Mouse (Mus musculus) heart, embryonic 10.5 days (tissue): ENCODE data around the gene Wdr95. TPM values are rescaled to one million over a fixed set of nuclear protein-coding genes. Genes with fewer than 3 reads are reported as not detected.
"Not testable (repeated sequence)": the region's sequence is repeated elsewhere in the genome, so short reads cannot be mapped to it uniquely, and the experiment has no call there.

Source experiments
- DNase-seq: peaks from one replicate; pipeline ENCODE4 v3.0.0-alpha.2; 2017; ENCODE audit warnings: low spot score
- H3K27ac ChIP-seq: fragments of 300-500 bp; sonication (generic); 2 replicates; pipeline ENCODE4 v1.5.1; 2016; ENCODE audit warnings: mild to moderate bottlenecking
- H3K27me3 ChIP-seq: fragments of 300-500 bp; sonication (generic); 2 replicates; pipeline ENCODE4 v1.6.1; 2016; ENCODE audit warnings: mild to moderate bottlenecking; ENCODE audit not compliant: poor library complexity, insufficient read depth, severe bottlenecking
- H3K36me3 ChIP-seq: fragments of 300-500 bp; sonication (generic); 2 replicates; pipeline ENCODE4 v1.6.1; 2016; ENCODE audit warnings: mild to moderate bottlenecking, moderate library complexity
- H3K4me1 ChIP-seq: fragments of 300-500 bp; sonication (generic); 2 replicates; pipeline ENCODE4 v1.6.1; 2016; ENCODE audit warnings: mild to moderate bottlenecking
- H3K4me3 ChIP-seq: fragments of 300-500 bp; sonication (generic); 2 replicates; pipeline ENCODE4 v1.5.1; 2016; ENCODE audit warnings: mild to moderate bottlenecking, moderate library complexity
- H3K9me3 ChIP-seq: fragments of 300-500 bp; sonication (generic); 2 replicates; pipeline ENCODE4 v1.6.1; 2016; ENCODE audit warnings: mild to moderate bottlenecking, moderate library complexity
- WGBS: fragments of 180-500 bp; shearing (Covaris S2); methylation state at CpG from one replicate; pipeline ENCODE4 v1.1.7; 2016; 5-methylcytosine and 5-hydroxymethylcytosine counted together
- polyA plus RNA-seq: library from polyadenylated mRNA; unstranded; fragments of >200 nt; fragmentation: Nextera tagmentation; extraction: Ambion mirVana; gene quantifications from 2 replicates; pipeline ENCODE4 v1.2.1, GENCODE M21; 2016

Gene Wdr95
- polyA plus RNA-seq, 1 experiment from 2014 or later = not detected

- WGBS = 35% methylated on average over 6 of the region's 6 CpGs
- Histone ChIP-seq H3K36me3 (no peaks in the 10 kb centered on the region), H3K4me1 (peaks cover 50% of the 10 kb centered on the region), H3K27ac (no peak overlapping the region; the same call in 1 of the 2 replicates), H3K27me3 (peaks cover 18% of the 10 kb centered on the region; the same call in 1 of the 2 replicates), H3K9me3 (no peaks in the 10 kb centered on the region), H3K4me3 (peak overlapping the region; percentile 38)
- no peak for DNase-seq
Observed at GRCm38 (mm10) chr5:149525055-149525785, 3.3 kb upstream of the Wdr95 start.

GRCm38 (mm10) chr5:149526467-149526951 lies 2.0 kb upstream of the Wdr95 start:
- H3K27ac ChIP-seq = peak overlapping the region; percentile 44
- no peak for DNase-seq
- no peaks in the 10 kb centered on the region for H3K9me3 ChIP-seq
- no peak overlapping the region for H3K4me3 ChIP-seq
- peaks cover 15% of the 10 kb centered on the region; the same call in 1 of the 2 replicates for H3K27me3 ChIP-seq
- 45% methylated on average over 10 of the region's 10 CpGs for WGBS
- H3K36me3 ChIP-seq = no peaks in the 10 kb centered on the region
- H3K4me1 ChIP-seq = peaks cover 40% of the 10 kb centered on the region

DNA sequence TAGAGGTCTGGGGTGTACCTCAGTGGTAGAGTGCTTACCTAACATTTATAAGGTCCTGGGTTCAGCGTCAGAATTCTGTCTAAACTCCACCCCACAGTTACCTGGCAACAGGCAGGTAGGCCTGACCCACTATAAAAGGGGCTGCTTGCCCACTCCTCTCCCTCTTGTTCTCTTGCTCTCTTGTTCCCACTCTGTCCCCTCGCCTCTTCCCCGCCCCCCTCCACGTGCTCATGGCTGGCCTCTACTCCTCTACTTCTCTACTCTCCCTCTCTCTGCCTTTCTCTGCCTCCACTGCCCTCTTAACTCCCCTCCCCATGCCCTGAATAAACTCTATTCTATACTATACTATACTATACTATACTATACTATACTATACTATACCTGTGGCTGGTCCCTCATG lies 1.2 kb upstream of the Wdr95 start:
- not testable (repeated sequence) for DNase-seq, H3K36me3 ChIP-seq, H3K27ac ChIP-seq, H3K9me3 ChIP-seq, H3K4me3 ChIP-seq
- Histone ChIP-seq H3K27me3 (peaks cover 12% of the 10 kb centered on the region; the same call in 1 of the 2 replicates), H3K4me1 (peaks cover 35% of the 10 kb centered on the region)
- WGBS = 75% methylated on average over 4 of the region's 4 CpGs

DNA sequence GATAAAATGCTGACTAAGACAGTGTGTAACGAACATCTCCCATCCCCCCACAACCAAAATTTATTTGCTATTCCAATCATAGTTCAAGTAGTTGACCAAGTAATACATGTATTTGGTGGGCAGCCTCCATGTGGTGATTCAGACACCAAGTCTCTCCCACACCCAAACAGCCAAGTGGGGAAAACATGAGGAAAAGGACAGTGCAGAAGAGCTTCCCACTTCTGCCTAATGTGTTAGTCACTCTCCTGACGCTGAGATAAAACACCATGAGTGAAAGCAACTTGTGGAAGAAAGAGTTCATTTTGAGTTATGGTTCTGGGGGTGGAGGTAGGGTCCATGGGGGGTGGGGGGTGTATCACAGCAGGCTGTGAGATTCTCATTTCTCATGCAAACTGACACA lies 5.4 kb downstream of the Wdr95 start:
- H3K4me3 ChIP-seq = no peak overlapping the region
- 91% methylated on average over 2 of the region's 2 CpGs for WGBS
- no peak for DNase-seq
- no peak overlapping the region for H3K27ac ChIP-seq
- no peaks in the 10 kb centered on the region for H3K9me3 ChIP-seq
- H3K36me3 ChIP-seq = no peaks in the 10 kb centered on the region
- H3K4me1 ChIP-seq = peaks cover 16% of the 10 kb centered on the region
- no peaks in the 10 kb centered on the region for H3K27me3 ChIP-seq

GRCm38 (mm10) chr5:149536005-149536404 lies 7.5 kb downstream of the Wdr95 start:
- Histone ChIP-seq H3K36me3 (no peaks in the 10 kb centered on the region), H3K27ac (no peak overlapping the region), H3K27me3 (no peaks in the 10 kb centered on the region), H3K4me3 (no peak overlapping the region), H3K4me1 (peaks cover 15% of the 10 kb centered on the region), H3K9me3 (no peaks in the 10 kb centered on the region)
- WGBS = 71% methylated on average over 9 of the region's 9 CpGs
- DNase-seq = no peak

GRCm38 (mm10) chr5:149537796-149538511 lies 9.5 kb downstream of the Wdr95 start:
- no peaks in the 10 kb centered on the region for H3K36me3 ChIP-seq
- no peak overlapping the region for H3K27ac ChIP-seq
- no peaks in the 10 kb centered on the region for H3K27me3 ChIP-seq
- DNase-seq = no peak
- WGBS = 43% methylated on average over 16 of the region's 16 CpGs
- H3K4me1 ChIP-seq = peaks cover 15% of the 10 kb centered on the region
- H3K4me3 ChIP-seq = peak overlapping the region; percentile 16; the same call in 1 of the 2 replicates
- no peaks in the 10 kb centered on the region for H3K9me3 ChIP-seq

DNA sequence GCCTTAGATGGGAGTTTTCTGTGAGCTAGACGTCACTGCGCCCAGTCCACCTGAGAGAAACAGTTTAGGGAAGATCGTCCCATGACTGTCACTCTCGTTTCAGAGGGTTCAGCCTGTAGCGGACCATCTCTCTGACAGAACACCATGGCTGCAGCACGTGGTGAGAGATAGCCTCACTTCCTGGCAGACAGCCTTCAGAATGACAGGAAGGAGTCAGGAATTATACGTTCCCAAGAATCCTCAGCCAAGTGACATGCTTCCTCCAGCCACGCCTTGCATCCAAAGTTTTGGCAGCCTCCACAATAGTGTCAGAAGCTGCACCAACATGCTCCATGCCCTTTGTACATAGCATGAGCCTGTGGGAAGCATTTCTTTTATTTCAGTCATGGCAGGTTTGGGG lies 10.1 kb downstream of the Wdr95 start:
- Histone ChIP-seq H3K27me3 (no peaks in the 10 kb centered on the region), H3K4me3 (0 out of 2 replicates have a peak overlapping the region, but pooled peaks have one; percentile 16), H3K36me3 (no peaks in the 10 kb centered on the region), H3K4me1 (peaks cover 15% of the 10 kb centered on the region), H3K9me3 (no peaks in the 10 kb centered on the region), H3K27ac (no peak overlapping the region)
- no peak for DNase-seq
- WGBS = 52% methylated on average over 8 of the region's 8 CpGs

DNA sequence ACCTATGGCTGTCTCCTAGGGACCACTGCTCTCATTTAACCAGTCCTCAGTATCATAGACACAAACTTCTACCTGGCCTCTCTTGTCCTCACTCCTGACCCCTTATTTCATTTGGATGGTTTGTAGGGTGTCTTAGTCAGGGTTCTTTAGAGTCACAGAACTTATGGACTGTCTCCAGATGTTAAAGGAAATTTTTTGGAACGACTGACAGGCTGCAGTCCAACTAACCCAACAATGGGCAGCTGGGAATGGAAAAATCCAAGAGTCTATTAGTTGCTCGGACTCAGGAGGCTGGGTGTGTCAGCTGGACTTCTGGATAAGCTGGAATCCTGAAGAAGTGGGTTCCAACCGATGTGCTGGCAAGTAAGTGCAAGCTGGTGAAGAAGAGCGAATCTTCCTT lies 10.6 kb downstream of the Wdr95 start:
- Histone ChIP-seq H3K27me3 (no peaks in the 10 kb centered on the region), H3K4me1 (peaks cover 15% of the 10 kb centered on the region), H3K36me3 (no peaks in the 10 kb centered on the region), H3K27ac (no peak overlapping the region), H3K4me3 (no peak overlapping the region), H3K9me3 (no peaks in the 10 kb centered on the region)
- WGBS = 67% methylated on average over 4 of the region's 4 CpGs
- no peak for DNase-seq

DNA sequence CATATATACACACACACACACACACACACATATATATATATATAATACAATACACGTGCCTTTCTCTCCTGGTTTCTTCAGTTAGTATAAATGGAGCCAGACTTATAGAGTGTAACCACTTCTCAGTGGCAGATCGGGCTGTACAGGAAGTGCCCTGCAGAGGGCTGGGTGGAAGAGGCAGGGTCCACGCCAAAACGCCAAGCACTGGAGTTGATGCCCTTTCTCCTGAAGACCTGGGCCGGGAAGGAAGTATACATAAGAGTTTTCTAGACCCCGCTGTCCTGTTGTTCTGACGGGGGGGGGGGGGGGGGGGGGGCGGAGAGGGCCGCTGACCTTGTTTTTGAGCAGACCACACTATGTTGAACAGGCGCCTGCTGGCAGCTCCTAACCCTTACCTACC lies 22.7 kb downstream of the Wdr95 start:
- H3K4me1 ChIP-seq = no peaks in the 10 kb centered on the region

GRCm38 (mm10) chr5:149552742-149553141 lies 24.3 kb downstream of the Wdr95 start:
- no peak for DNase-seq
- Histone ChIP-seq H3K27ac (no peak overlapping the region), H3K9me3 (no peaks in the 10 kb centered on the region), H3K4me1 (no peaks in the 10 kb centered on the region), H3K4me3 (no peak overlapping the region), H3K27me3 (no peaks in the 10 kb centered on the region), H3K36me3 (no peaks in the 10 kb centered on the region)
- 37% methylated on average over 9 of the region's 9 CpGs for WGBS

More for the DNA sequence above, 22.7 kb downstream of the Wdr95 start:
- 54% methylated on average over 9 of the region's 10 CpGs for WGBS
- Histone ChIP-seq H3K27ac (no peak overlapping the region), H3K9me3 (no peaks in the 10 kb centered on the region), H3K27me3 (no peaks in the 10 kb centered on the region), H3K4me3 (no peak overlapping the region), H3K36me3 (no peaks in the 10 kb centered on the region)
- DNase-seq = no peak

- no peaks in the 10 kb centered on the region for H3K27me3 ChIP-seq
- 91% methylated on average over 11 of the region's 11 CpGs for WGBS
- no peaks in the 10 kb centered on the region for H3K9me3 ChIP-seq
- H3K27ac ChIP-seq = no peak overlapping the region
- H3K4me1 ChIP-seq = no peaks in the 10 kb centered on the region
- H3K4me3 ChIP-seq = no peak overlapping the region
- no peaks in the 10 kb centered on the region for H3K36me3 ChIP-seq
- DNase-seq = no peak
Observed at GRCm38 (mm10) chr5:149553373-149553772, 24.9 kb downstream of the Wdr95 start.

GRCm38 (mm10) chr5:149554397-149554796 lies 25.9 kb downstream of the Wdr95 start:
- no peak overlapping the region for H3K27ac ChIP-seq
- WGBS = 81% methylated on average over 8 of the region's 8 CpGs
- no peak overlapping the region for H3K4me3 ChIP-seq
- DNase-seq = no peak
- H3K36me3 ChIP-seq = no peaks in the 10 kb centered on the region
- H3K4me1 ChIP-seq = no peaks in the 10 kb centered on the region
- H3K27me3 ChIP-seq = no peaks in the 10 kb centered on the region
- no peaks in the 10 kb centered on the region for H3K9me3 ChIP-seq

DNA sequence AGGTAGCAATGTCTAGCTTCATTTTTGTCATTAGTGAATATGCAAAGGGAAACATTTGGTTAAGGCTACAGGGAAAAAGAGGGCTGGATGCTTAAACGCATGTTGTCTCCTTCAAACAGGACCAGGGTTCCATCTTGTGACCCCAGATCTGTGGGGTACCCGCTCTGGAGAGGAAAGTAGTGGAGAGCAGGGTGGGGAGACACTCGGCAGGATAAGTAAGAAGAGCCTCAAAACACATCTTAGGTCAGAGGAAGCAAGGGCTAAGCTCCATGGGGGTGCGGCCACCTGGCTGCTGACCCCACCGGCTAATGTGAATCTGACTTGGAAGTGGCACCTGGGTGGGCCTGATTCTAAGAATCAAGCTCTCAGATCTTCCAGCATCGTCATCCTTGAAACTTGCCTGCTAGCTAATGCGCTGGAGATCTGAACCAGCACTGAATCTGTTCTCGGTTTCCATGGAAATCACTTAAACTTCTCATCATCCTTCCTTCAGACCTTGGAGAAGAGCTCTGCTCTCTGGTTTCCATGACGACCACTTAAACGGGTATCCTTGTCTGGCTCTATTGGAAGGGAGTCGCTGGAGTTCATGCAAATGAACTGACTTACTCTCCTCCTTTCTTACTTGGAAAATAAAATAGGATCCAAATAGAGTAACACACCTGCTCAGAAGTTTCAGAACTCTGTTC lies 32.6 kb downstream of the Wdr95 start:
- WGBS = 52% methylated on average over 11 of the region's 11 CpGs
- Histone ChIP-seq H3K4me1 (no peaks in the 10 kb centered on the region), H3K27ac (no peak overlapping the region), H3K9me3 (no peaks in the 10 kb centered on the region), H3K27me3 (no peaks in the 10 kb centered on the region), H3K4me3 (no peak overlapping the region), H3K36me3 (no peaks in the 10 kb centered on the region)
- DNase-seq = no peak
